Mouse (Mus musculus): ENCODE measurements around the gene Prr29. TPM values are rescaled to one million over a fixed set of nuclear protein-coding genes. Genes with fewer than 3 reads are reported as not detected.

Prr29 gene
- polyA plus RNA-seq, 1 experiment = 0.32 TPM

GRCm38 (mm10) chr11:106325566-106326206 is 39.6 kb upstream of the Prr29 start:
- TF ChIP-seq TCF3 (IDR thresholded peaks at IDR 0.05; ENCODE audit: insufficient read length, low read depth) (no peak), USF1 (IDR thresholded peaks at IDR 0.05; ENCODE audit: low read depth) (no peak), E2F4 (IDR thresholded peaks at IDR 0.05; ENCODE audit: insufficient read depth) (no peak), MAX (IDR thresholded peaks at IDR 0.05; ENCODE audit: low read depth) (no peak), POLR2AphosphoS2 (IDR thresholded peaks at IDR 0.05; ENCODE audit: insufficient read length, low read depth) (no peak), TCF12 (IDR thresholded peaks at IDR 0.05; ENCODE audit: insufficient read depth, poor library complexity, severe bottlenecking) (no peak), REST (IDR thresholded peaks at IDR 0.05; ENCODE audit: insufficient read depth, insufficient read length) (no peak), MYOG (IDR thresholded peaks at IDR 0.05; ENCODE audit: control insufficient read depth in 1 of 3, insufficient read depth in 1 of 3, insufficient read length in 2 of 3, low read depth in 2 of 3) (no peak), CEBPB (IDR thresholded peaks at IDR 0.05; ENCODE audit: insufficient read depth, poor library complexity, severe bottlenecking) (no peak)
- no peak overlapping the region for H3K4me3 ChIP-seq
- no peaks in the 10 kb centered on the region for H3K36me3 ChIP-seq (ENCODE audit: control insufficient read depth, insufficient read depth)
- no peak overlapping the region for H3ac ChIP-seq (ENCODE audit: control insufficient read depth, insufficient read length)
- H3K27me3 ChIP-seq (ENCODE audit: control insufficient read depth, insufficient read depth, insufficient read length) = peaks cover 22% of the 10 kb centered on the region
- no peak overlapping the region for H3K4me2 ChIP-seq (ENCODE audit: low read depth)
- no peaks in the 10 kb centered on the region for H3K79me2 ChIP-seq (ENCODE audit: control insufficient read depth, insufficient read depth)

DNA sequence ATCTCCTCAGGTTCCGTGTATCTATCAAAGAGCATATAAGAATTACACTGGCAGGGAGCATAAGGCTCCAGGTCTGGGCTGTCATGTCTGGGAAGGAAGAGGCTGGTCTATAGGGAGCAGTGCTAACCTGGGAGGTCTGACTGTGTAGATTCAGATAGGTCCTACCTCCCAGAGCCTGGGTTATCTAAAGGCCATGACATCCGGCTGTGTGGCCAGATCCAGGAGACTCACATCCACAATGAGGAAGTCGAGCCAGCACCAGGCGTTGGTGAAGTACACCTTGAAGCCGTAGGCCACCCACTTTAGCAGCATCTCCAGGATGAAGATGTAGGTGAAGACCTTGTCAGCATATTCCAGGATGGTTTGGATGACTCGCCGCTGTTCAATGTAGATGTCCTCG is 38.8 kb upstream of the Prr29 start:
- H3ac ChIP-seq (ENCODE audit: control insufficient read depth, insufficient read length) = no peak overlapping the region
- peaks cover 17% of the 10 kb centered on the region for H3K27me3 ChIP-seq (ENCODE audit: control insufficient read depth, insufficient read depth, insufficient read length)
- no peaks in the 10 kb centered on the region for H3K36me3 ChIP-seq (ENCODE audit: control insufficient read depth, insufficient read depth)
- TF ChIP-seq MYOD1 (IDR thresholded peaks at IDR 0.05; ENCODE audit: control insufficient read depth in 1 of 3, insufficient read length in 2 of 3, low read depth in 2 of 3) = no peak
- no peaks in the 10 kb centered on the region for H3K79me2 ChIP-seq (ENCODE audit: control insufficient read depth, insufficient read depth)
- H3K4me3 ChIP-seq = no peak overlapping the region
- H3K4me2 ChIP-seq (ENCODE audit: low read depth) = no peak overlapping the region

DNA sequence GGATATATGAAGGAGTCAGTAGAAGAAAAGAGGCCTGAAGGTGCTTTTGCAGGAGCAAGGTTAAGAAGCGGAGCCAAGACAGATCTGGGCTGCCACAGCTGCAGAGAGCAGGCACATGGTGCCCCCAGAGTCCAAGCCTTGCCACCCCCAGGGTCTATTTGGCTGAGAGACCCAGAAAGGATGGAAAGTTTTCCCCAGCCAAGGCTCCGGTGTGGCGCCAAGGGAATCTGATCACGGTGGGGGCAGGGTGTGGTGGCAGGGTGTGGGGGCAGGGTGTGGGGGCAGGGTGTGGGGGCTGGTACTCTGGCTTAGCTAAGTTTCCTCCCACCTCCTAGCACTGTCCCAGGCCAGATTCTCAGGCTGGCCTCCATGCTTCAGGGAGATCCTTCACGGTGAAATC is 36.8 kb upstream of the Prr29 start:
- Histone ChIP-seq H3ac (ENCODE audit: control insufficient read depth, insufficient read length) (no peak overlapping the region), H3K27me3 (ENCODE audit: control insufficient read depth, insufficient read depth, insufficient read length) (peaks cover 8% of the 10 kb centered on the region), H3K4me2 (ENCODE audit: low read depth) (no peak overlapping the region), H3K4me3 (no peak overlapping the region), H3K36me3 (ENCODE audit: control insufficient read depth, insufficient read depth) (no peaks in the 10 kb centered on the region), H3K79me2 (ENCODE audit: control insufficient read depth, insufficient read depth) (no peaks in the 10 kb centered on the region)
- TF ChIP-seq SRF (IDR thresholded peaks at IDR 0.05; ENCODE audit: control insufficient read depth, insufficient read length, low read depth) (no peak), POLR2A (IDR thresholded peaks at IDR 0.05; ENCODE audit: insufficient read length, low read depth) (no peak), POLR2AphosphoS2 (IDR thresholded peaks at IDR 0.05; ENCODE audit: insufficient read length, low read depth) (no peak), REST (IDR thresholded peaks at IDR 0.05; ENCODE audit: insufficient read depth, insufficient read length) (no peak), USF1 (IDR thresholded peaks at IDR 0.05; ENCODE audit: low read depth) (no peak), TCF3 (IDR thresholded peaks at IDR 0.05; ENCODE audit: insufficient read length, low read depth) (no peak), MYOD1 (IDR thresholded peaks at IDR 0.05; ENCODE audit: control insufficient read depth in 1 of 3, insufficient read length in 2 of 3, low read depth in 2 of 3) (no peak), MYOG (IDR thresholded peaks at IDR 0.05; ENCODE audit: control insufficient read depth in 1 of 3, insufficient read depth in 1 of 3, insufficient read length in 2 of 3, low read depth in 2 of 3) (no peak), MAX (IDR thresholded peaks at IDR 0.05; ENCODE audit: low read depth) (no peak), E2F4 (IDR thresholded peaks at IDR 0.05; ENCODE audit: insufficient read depth) (no peak), CEBPB (IDR thresholded peaks at IDR 0.05; ENCODE audit: insufficient read depth, poor library complexity, severe bottlenecking) (no peak), TCF12 (IDR thresholded peaks at IDR 0.05; ENCODE audit: insufficient read depth, poor library complexity, severe bottlenecking) (no peak)

DNA sequence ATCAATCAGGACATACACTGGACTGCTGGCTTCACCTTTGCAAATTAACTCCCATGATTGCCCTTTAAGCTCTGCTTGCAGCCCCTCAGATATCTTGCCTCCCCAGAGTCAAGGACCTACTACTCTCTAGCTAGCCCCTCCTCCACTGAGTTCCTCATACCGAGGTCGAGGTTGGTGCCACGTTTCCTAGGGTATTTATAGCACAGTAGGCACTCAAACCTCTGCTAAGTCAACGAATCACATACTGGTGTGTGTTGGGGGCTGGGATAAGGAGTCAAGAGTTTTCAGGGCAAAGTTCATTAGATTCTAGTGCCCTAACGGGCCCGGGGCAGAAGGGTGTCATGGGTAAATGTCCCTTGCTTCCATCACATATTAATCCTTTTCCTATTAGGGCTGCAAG is 36.1 kb upstream of the Prr29 start:
- no peak for TF ChIP-seq POLR2AphosphoS2 (IDR thresholded peaks at IDR 0.05; ENCODE audit: insufficient read length, low read depth)
- no peak for TF ChIP-seq REST (IDR thresholded peaks at IDR 0.05; ENCODE audit: insufficient read depth, insufficient read length)
- no peak for TF ChIP-seq TCF3 (IDR thresholded peaks at IDR 0.05; ENCODE audit: insufficient read length, low read depth)
- no peak for TF ChIP-seq USF1 (IDR thresholded peaks at IDR 0.05; ENCODE audit: low read depth)
- TF ChIP-seq TCF12 (IDR thresholded peaks at IDR 0.05; ENCODE audit: insufficient read depth, poor library complexity, severe bottlenecking) = no peak
- no peak for TF ChIP-seq POLR2A (IDR thresholded peaks at IDR 0.05; ENCODE audit: insufficient read length, low read depth)
- no peak for TF ChIP-seq E2F4 (IDR thresholded peaks at IDR 0.05; ENCODE audit: insufficient read depth)
- no peak for TF ChIP-seq MYOG (IDR thresholded peaks at IDR 0.05; ENCODE audit: control insufficient read depth in 1 of 3, insufficient read depth in 1 of 3, insufficient read length in 2 of 3, low read depth in 2 of 3)
- no peak for TF ChIP-seq SRF (IDR thresholded peaks at IDR 0.05; ENCODE audit: control insufficient read depth, insufficient read length, low read depth)
- H3K79me2 ChIP-seq (ENCODE audit: control insufficient read depth, insufficient read depth) = no peaks in the 10 kb centered on the region
- peak overlapping the region; percentile 3 for H3K4me2 ChIP-seq (ENCODE audit: low read depth)
- no peak overlapping the region for H3K4me3 ChIP-seq
- H3ac ChIP-seq (ENCODE audit: control insufficient read depth, insufficient read length) = no peak overlapping the region
- no peaks in the 10 kb centered on the region for H3K36me3 ChIP-seq (ENCODE audit: control insufficient read depth, insufficient read depth)
- H3K27me3 ChIP-seq (ENCODE audit: control insufficient read depth, insufficient read depth, insufficient read length) = peaks cover 2% of the 10 kb centered on the region

- no peak overlapping the region for H3ac ChIP-seq (ENCODE audit: control insufficient read depth, insufficient read length)
- H3K79me2 ChIP-seq (ENCODE audit: control insufficient read depth, insufficient read depth) = no peaks in the 10 kb centered on the region
- H3K36me3 ChIP-seq (ENCODE audit: control insufficient read depth, insufficient read depth) = no peaks in the 10 kb centered on the region
- H3K27me3 ChIP-seq (ENCODE audit: control insufficient read depth, insufficient read depth, insufficient read length) = no peaks in the 10 kb centered on the region
- TF ChIP-seq USF1 (IDR thresholded peaks at IDR 0.05; ENCODE audit: low read depth) = no peak
- TF ChIP-seq POLR2A (IDR thresholded peaks at IDR 0.05; ENCODE audit: insufficient read length, low read depth) = no peak
- no peak for TF ChIP-seq MYOG (IDR thresholded peaks at IDR 0.05; ENCODE audit: control insufficient read depth in 1 of 3, insufficient read depth in 1 of 3, insufficient read length in 2 of 3, low read depth in 2 of 3)
- no peak for TF ChIP-seq MAX (IDR thresholded peaks at IDR 0.05; ENCODE audit: low read depth)
- TF ChIP-seq POLR2AphosphoS2 (IDR thresholded peaks at IDR 0.05; ENCODE audit: insufficient read length, low read depth) = no peak
- TF ChIP-seq CEBPB (IDR thresholded peaks at IDR 0.05; ENCODE audit: insufficient read depth, poor library complexity, severe bottlenecking) = no peak
- no peak for TF ChIP-seq TCF12 (IDR thresholded peaks at IDR 0.05; ENCODE audit: insufficient read depth, poor library complexity, severe bottlenecking)
- no peak overlapping the region for H3K4me3 ChIP-seq
- no peak overlapping the region for H3K4me2 ChIP-seq (ENCODE audit: low read depth)
These were observed 35.6 kb upstream of the Prr29 start for GRCm38 (mm10) chr11:106329682-106330081.

Measured in myocyte (in vitro differentiated cells).